Mouse (Mus musculus) lung, adult 2 months (tissue): ENCODE data around the gene Srrm1.

Source experiments
- CTCF ChIP-seq: fragments of 200-500 bp; IDR thresholded peaks from 2 replicates; pipeline ENCODE4 v1.5.1; 2011; ENCODE audit warnings: mild to moderate bottlenecking, low read length, control low read depth; ENCODE audit not compliant: insufficient read depth
- POLR2A ChIP-seq: fragments of 200-500 bp; IDR thresholded peaks from 2 replicates; pipeline ENCODE4 v1.6.1; 2011; ENCODE audit warnings: low read depth, mild to moderate bottlenecking, control low read depth, low read length, borderline replicate concordance; ENCODE audit errors: extremely low read depth

DNA sequence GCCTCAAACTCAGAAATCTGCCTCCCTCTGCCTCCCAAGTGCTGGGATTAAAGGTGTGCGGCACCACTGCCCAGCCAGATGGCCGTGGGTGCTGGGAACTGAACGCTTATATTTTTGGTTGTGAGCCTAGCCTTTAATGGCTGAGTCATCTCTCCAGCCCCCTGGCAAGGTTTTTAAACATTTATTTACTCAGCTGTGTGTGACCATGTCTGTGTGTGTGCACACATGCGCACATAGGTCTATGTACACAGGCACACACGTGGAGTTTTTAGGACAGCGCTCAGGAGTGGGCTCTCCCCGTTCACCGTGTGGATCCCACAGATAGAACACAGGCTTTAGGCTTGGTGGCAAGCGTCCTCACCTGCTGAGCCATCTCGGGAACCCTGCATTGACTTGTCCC, 50.9 kb downstream of the Srrm1 start:
- TF ChIP-seq POLR2A (no peak), CTCF (no peak)
